Mouse (Mus musculus): ENCODE measurements around the gene Tmbim1.

- TF ChIP-seq POLR2A (IDR thresholded peaks at IDR 0.05; ENCODE audit: low read depth, low read length) = no peak
- TF ChIP-seq CTCF (IDR thresholded peaks at IDR 0.05; ENCODE audit: extremely low read depth, insufficient read depth, insufficient read length, insufficient replicate concordance) = no peak
Measured at GRCm38 (mm10) chr1:74335033-74335432, 29.6 kb upstream of the Tmbim1 start.
